Mouse (Mus musculus): ENCODE results near the gene Setd2. TPM values are rescaled to one million over a fixed set of nuclear protein-coding genes. Genes with fewer than 3 reads are reported as not detected.

The Setd2 gene
- polyA plus RNA-seq, 1 experiment from 2014 or later, result 48.8 TPM

DNA sequence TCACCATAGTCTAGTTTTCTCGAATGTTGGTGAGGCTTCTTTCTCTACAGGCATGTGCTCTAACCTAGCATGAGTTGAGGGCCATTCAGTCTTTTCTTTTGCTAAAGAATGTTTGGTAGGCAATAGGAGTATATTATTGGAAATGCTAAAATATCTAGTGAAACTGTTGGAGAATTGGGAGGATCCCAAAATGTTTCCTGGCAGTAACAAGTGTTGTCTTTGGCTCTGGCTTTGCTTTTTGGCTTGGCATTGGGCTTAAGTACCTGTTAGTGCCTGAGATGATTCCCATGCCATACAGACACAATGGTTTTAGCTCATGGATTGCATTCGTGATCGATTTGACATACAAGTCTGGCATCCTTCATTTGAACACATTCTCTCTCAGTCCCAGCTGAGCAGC is 79.1 kb downstream of the Setd2 start:
- ATAC-seq (ENCODE audit: low read depth) (no peak), DNase-seq (ENCODE audit: low spot score) (no peak)
- no peak overlapping the region for H3K27ac ChIP-seq (replicated peaks; ENCODE audit: low read depth, low read length)
- H3K9ac ChIP-seq (ENCODE audit: low read depth, low read length), result no peak overlapping the region
- no peak overlapping the region for H3K4me3 ChIP-seq (ENCODE audit: low read depth, low read length)
- H3K9me3 ChIP-seq (ENCODE audit: control insufficient read depth, low read length), result no peaks in the 10 kb centered on the region
- no peaks in the 10 kb centered on the region for H3K27me3 ChIP-seq (replicated peaks; ENCODE audit: control insufficient read depth, insufficient read depth, low read length)
- no peaks in the 10 kb centered on the region for H3K4me1 ChIP-seq (ENCODE audit: control insufficient read depth, insufficient read depth, low read length)
- H3K4me2 ChIP-seq (ENCODE audit: low read depth, low read length), result no peak overlapping the region
- H3K36me3 ChIP-seq (ENCODE audit: control insufficient read depth, insufficient read depth, low read length), result peaks cover 86% of the 10 kb centered on the region
- WGBS, result 91% methylated on average over 3 of the region's 3 CpGs

DNA sequence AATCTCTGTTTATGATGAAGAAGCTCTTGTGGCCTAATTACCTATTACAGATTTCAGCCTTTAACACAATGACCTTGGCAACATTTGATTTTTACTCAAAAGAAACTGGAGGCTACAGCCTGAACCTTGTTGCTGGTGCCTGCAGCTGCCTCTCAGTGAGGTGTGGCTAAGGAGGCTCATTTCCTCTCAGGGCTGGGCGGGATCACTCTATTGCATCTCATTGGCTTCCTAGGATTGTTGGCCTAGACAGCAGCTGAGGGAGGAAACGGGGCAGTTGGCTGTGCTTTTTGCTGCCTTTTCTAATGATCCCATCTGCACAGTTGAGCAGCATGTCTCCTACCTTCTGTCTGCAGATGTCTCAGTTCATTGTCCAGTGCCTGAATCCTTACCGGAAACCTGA is 84.7 kb downstream of the Setd2 start:
- ATAC-seq (ENCODE audit: low read depth) (no peak), DNase-seq (ENCODE audit: low spot score) (no peak)
- Histone ChIP-seq H3K9ac (ENCODE audit: low read depth, low read length) (no peak overlapping the region), H3K4me3 (ENCODE audit: low read depth, low read length) (no peak overlapping the region), H3K27ac (replicated peaks; ENCODE audit: low read depth, low read length) (no peak overlapping the region), H3K27me3 (replicated peaks; ENCODE audit: control insufficient read depth, insufficient read depth, low read length) (no peaks in the 10 kb centered on the region), H3K9me3 (ENCODE audit: control insufficient read depth, low read length) (no peaks in the 10 kb centered on the region), H3K4me1 (ENCODE audit: control insufficient read depth, insufficient read depth, low read length) (no peaks in the 10 kb centered on the region), H3K36me3 (ENCODE audit: control insufficient read depth, insufficient read depth, low read length) (peaks cover 86% of the 10 kb centered on the region), H3K4me2 (ENCODE audit: low read depth, low read length) (no peak overlapping the region)
- 82% methylated on average over 3 of the region's 3 CpGs for WGBS

DNA sequence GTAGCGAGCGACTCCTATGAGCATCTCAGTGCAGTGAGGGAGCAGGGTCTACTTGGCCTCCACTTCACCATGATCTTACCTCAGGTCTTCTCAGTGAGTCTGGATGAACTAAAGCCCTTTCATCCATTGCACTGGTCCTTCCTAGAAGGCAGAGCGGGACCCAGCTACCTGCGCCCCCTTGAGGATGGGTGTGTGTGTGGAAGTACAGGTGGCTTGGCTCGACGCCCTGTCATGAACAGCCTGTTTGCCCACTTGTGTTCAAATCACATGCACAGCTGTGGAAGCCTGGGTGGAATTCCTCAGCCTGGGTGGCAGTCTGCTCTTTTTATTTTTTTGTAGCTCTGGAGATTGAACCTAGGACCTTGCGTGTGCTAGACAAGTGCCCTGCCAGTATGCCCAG is 87.8 kb downstream of the Setd2 start:
- no peak overlapping the region for H3K27ac ChIP-seq (replicated peaks; ENCODE audit: low read depth, low read length)
- H3K4me2 ChIP-seq (ENCODE audit: low read depth, low read length), result no peak overlapping the region
- no peak for DNase-seq (ENCODE audit: low spot score)
- H3K27me3 ChIP-seq (replicated peaks; ENCODE audit: control insufficient read depth, insufficient read depth, low read length), result no peaks in the 10 kb centered on the region
- peaks cover 9% of the 10 kb centered on the region; the same call in 1 of the 2 replicates for H3K4me1 ChIP-seq (ENCODE audit: control insufficient read depth, insufficient read depth, low read length)
- no peak overlapping the region for H3K9ac ChIP-seq (ENCODE audit: low read depth, low read length)
- H3K36me3 ChIP-seq (ENCODE audit: control insufficient read depth, insufficient read depth, low read length), result peaks cover 68% of the 10 kb centered on the region
- no peak for ATAC-seq (ENCODE audit: low read depth)
- WGBS, result 85% methylated on average over 7 of the region's 7 CpGs
- H3K4me3 ChIP-seq (ENCODE audit: low read depth, low read length), result no peak overlapping the region
- H3K9me3 ChIP-seq (ENCODE audit: control insufficient read depth, low read length), result no peaks in the 10 kb centered on the region

DNA sequence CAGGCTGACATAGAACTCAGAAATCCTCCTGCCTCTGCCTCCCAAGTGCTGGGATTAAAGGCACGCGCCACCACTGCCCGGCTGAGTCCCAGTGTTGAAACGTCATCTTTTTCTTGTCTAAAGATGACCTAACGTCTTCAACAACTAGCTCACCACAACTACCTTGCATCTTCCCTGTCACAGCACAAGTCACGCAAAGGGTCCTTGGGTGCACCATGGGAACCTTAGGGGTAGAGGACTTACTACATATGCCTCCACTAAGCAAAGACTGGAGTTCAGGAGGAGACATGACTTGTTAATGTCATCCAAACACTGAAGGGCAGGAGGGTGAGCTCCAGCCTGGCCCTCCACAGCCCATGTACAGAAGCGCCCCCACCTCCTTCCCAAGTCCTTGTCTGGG is 88.3 kb downstream of the Setd2 start:
- no peaks in the 10 kb centered on the region for H3K9me3 ChIP-seq (ENCODE audit: control insufficient read depth, low read length)
- DNase-seq (ENCODE audit: low spot score) (no peak), ATAC-seq (ENCODE audit: low read depth) (no peak)
- no peak overlapping the region for H3K27ac ChIP-seq (replicated peaks; ENCODE audit: low read depth, low read length)
- H3K4me2 ChIP-seq (ENCODE audit: low read depth, low read length), result no peak overlapping the region
- H3K4me3 ChIP-seq (ENCODE audit: low read depth, low read length), result no peak overlapping the region
- H3K36me3 ChIP-seq (ENCODE audit: control insufficient read depth, insufficient read depth, low read length), result peaks cover 63% of the 10 kb centered on the region
- no peak overlapping the region for H3K9ac ChIP-seq (ENCODE audit: low read depth, low read length)
- 96% methylated on average over 7 of the region's 7 CpGs for WGBS
- H3K4me1 ChIP-seq (ENCODE audit: control insufficient read depth, insufficient read depth, low read length), result peaks cover 9% of the 10 kb centered on the region; the same call in 1 of the 2 replicates
- no peaks in the 10 kb centered on the region for H3K27me3 ChIP-seq (replicated peaks; ENCODE audit: control insufficient read depth, insufficient read depth, low read length)

DNA sequence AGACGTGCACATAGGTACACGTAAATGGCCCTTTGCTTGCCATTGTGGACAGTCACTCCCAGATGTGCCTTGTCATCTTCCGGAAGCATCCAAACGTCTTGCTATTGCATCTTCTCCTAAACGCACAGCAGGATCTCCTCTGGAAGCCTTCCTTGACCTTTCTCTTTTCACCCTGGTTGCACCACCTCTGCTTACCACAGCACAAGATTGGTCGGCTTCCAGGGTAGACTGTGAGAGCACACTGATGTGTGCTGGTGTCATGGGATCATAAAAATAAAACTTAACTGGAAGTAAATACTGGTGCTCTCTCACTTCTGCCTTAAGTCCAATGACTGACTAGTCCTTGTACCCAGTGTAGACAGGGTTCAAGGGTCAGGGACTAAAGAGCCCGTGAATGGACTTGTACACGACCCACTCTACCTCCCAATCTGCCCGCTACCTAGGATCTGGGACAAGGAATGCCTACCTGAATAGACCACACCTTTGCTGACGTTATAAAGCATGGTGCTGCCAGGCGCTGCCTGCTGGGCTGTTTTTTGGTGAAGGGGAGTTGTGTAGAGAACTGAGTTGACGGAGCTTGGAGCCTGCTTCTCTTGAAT is 90.3 kb downstream of the Setd2 start:
- 83% methylated on average over 12 of the region's 12 CpGs for WGBS
- Histone ChIP-seq H3K27ac (replicated peaks; ENCODE audit: low read depth, low read length) (no peak overlapping the region), H3K4me3 (ENCODE audit: low read depth, low read length) (no peak overlapping the region), H3K9ac (ENCODE audit: low read depth, low read length) (no peak overlapping the region), H3K36me3 (ENCODE audit: control insufficient read depth, insufficient read depth, low read length) (peaks cover 48% of the 10 kb centered on the region), H3K27me3 (replicated peaks; ENCODE audit: control insufficient read depth, insufficient read depth, low read length) (no peaks in the 10 kb centered on the region), H3K4me1 (ENCODE audit: control insufficient read depth, insufficient read depth, low read length) (peaks cover 9% of the 10 kb centered on the region; the same call in 1 of the 2 replicates), H3K4me2 (ENCODE audit: low read depth, low read length) (peak overlapping the region; percentile 93), H3K9me3 (ENCODE audit: control insufficient read depth, low read length) (no peaks in the 10 kb centered on the region)
- ATAC-seq (ENCODE audit: low read depth) (no peak), DNase-seq (ENCODE audit: low spot score) (no peak)

DNA sequence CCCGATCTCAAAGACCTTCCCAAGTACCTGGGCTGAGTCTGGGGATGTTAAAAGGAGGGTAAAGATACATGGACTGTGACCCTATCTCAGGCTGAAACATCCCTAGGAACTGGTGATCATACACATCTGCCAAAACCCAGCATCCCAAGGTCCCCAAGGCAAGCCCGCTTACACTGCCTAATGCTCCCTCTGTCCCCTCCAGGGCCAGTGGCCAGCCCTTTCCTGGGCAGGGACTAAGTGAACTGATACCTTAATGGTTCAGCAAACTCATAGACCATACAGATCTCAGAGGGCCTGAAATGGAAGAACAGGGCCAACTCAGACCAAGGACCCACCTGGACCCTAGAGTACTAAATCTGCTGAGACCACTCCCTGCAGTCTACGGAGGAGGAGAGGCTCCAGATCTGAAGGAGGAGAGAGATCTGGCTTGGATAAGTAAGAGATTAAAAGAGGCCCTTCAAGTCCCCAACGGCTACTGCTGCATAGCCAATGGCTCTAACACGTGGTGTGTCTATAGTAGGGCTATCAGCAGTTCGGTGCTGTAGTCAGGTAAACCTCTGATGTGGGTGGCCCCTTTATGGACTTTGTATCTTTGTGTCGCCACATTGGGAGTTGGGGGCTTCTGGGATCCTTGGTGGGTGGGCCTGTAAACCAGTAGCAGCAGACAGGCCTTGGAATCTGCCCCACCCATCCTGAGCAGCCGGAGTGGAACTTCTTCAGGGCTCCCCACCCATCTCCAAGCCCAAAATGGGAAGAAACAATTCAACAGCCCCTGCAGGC is 91.2 kb downstream of the Setd2 start:
- ATAC-seq (ENCODE audit: low read depth), result no peak
- no peaks in the 10 kb centered on the region for H3K27me3 ChIP-seq (replicated peaks; ENCODE audit: control insufficient read depth, insufficient read depth, low read length)
- H3K27ac ChIP-seq (replicated peaks; ENCODE audit: low read depth, low read length), result peak overlapping the region; percentile 90
- WGBS, result 38% methylated on average over 8 of the region's 8 CpGs
- peak overlapping the region; percentile 50 for H3K4me3 ChIP-seq (ENCODE audit: low read depth, low read length)
- peaks cover 9% of the 10 kb centered on the region; the same call in 1 of the 2 replicates for H3K4me1 ChIP-seq (ENCODE audit: control insufficient read depth, insufficient read depth, low read length)
- peak overlapping the region; percentile 72 for H3K9ac ChIP-seq (ENCODE audit: low read depth, low read length)
- no peaks in the 10 kb centered on the region for H3K9me3 ChIP-seq (ENCODE audit: control insufficient read depth, low read length)
- peak; percentile 17 for DNase-seq (ENCODE audit: low spot score)
- peak overlapping the region; percentile 93 for H3K4me2 ChIP-seq (ENCODE audit: low read depth, low read length)
- peaks cover 39% of the 10 kb centered on the region for H3K36me3 ChIP-seq (ENCODE audit: control insufficient read depth, insufficient read depth, low read length)

DNA sequence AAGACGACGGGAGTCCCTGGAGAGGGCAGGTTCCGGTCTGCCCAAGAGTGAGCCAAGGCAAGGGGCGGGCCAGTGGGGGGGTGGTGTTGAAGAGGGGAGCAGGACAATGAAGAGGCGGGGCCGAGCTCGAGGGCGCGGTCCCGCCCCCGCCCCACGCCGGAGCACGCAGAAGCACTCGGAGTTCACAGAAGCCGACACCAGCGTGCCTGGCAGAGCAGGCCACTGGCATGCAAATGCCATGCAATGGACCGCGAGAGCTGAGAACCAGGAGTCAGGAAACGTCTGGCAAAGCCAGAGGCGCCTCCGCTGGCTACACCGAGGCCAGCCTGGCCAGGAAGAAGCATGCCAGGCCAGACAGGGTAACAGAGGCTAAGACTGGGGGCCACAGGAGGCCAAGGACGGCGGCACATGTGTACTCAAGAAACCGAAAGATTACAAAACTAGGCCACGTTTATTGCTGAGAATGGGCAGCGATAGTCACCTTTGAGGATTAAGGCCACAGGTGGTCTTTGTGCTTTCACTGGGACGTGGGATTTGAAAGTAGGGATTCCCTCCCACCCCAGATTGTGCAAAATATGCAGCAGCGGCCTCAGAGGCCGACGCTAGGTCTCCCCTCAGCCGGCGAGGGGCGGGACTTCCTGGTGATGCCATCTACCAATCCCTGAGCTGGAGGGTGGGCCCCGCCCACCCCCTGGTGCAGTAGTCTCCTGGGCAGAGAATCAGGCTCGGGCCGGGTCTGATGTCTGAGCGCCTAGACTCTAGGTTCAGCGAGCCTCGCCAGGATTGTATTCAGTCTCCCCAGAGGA is 92.2 kb downstream of the Setd2 start, which contains the start of gene Nradd:
Gene Nradd, minus strand, starts transcription at position 92 of the 806 bp plus-strand sequence.
- peaks cover 9% of the 10 kb centered on the region; the same call in 1 of the 2 replicates for H3K4me1 ChIP-seq (ENCODE audit: control insufficient read depth, insufficient read depth, low read length)
- H3K36me3 ChIP-seq (ENCODE audit: control insufficient read depth, insufficient read depth, low read length), result peaks cover 30% of the 10 kb centered on the region
- ATAC-seq (ENCODE audit: low read depth), result peak; percentile 96
- H3K27ac ChIP-seq (replicated peaks; ENCODE audit: low read depth, low read length), result peak within 1 kb of the TSS; percentile 90
- DNase-seq (ENCODE audit: low spot score), result peak; percentile 98
- H3K9ac ChIP-seq (ENCODE audit: low read depth, low read length), result peak within 1 kb of the TSS; percentile 72
- H3K9me3 ChIP-seq (ENCODE audit: control insufficient read depth, low read length), result no peaks in the 10 kb centered on the region
- peak within 1 kb of the TSS; percentile 93 for H3K4me2 ChIP-seq (ENCODE audit: low read depth, low read length)
- peak within 1 kb of the TSS; percentile 50 for H3K4me3 ChIP-seq (ENCODE audit: low read depth, low read length)
- H3K27me3 ChIP-seq (replicated peaks; ENCODE audit: control insufficient read depth, insufficient read depth, low read length), result no peaks in the 10 kb centered on the region
- under 1% methylated on average over 37 of the region's 41 CpGs for WGBS

DNA sequence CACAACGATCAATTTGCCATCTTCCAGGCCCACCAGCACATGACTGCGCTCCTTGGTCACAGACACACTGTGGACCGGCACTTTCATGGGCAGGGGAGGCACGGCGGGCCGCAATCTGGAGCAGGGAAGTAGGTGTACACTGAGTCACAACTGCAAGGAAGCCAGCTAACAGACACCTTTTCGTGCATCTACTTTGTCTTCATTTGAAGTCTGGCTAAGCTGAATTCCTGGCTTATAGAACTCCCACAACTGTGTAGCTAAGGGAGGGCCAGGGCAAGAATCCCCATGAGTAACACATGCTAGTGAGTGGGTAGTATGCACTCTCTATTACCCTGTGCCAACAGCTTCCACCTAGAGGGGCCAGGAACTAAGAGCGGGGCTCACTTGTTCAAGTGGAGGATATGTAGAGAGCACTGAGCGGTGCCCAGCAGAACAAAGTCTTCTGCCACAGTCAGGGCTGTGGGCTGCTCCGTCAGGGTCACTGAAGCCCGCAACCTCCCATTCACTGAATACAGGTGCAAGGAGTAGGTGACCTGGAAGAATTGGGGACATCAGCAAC is 93.0 kb downstream of the Setd2 start:
- no peaks in the 10 kb centered on the region for H3K27me3 ChIP-seq (replicated peaks; ENCODE audit: control insufficient read depth, insufficient read depth, low read length)
- 70% methylated on average over 11 of the region's 11 CpGs for WGBS
- DNase-seq (ENCODE audit: low spot score) (no peak), ATAC-seq (ENCODE audit: low read depth) (no peak)
- peaks cover 21% of the 10 kb centered on the region for H3K36me3 ChIP-seq (ENCODE audit: control insufficient read depth, insufficient read depth, low read length)
- peak overlapping the region; percentile 93 for H3K4me2 ChIP-seq (ENCODE audit: low read depth, low read length)
- no peaks in the 10 kb centered on the region for H3K9me3 ChIP-seq (ENCODE audit: control insufficient read depth, low read length)
- peak overlapping the region; percentile 66; the same call in 1 of the 2 replicates for H3K27ac ChIP-seq (replicated peaks; ENCODE audit: low read depth, low read length)
- peak overlapping the region; percentile 72 for H3K9ac ChIP-seq (ENCODE audit: low read depth, low read length)
- peaks cover 9% of the 10 kb centered on the region; the same call in 1 of the 2 replicates for H3K4me1 ChIP-seq (ENCODE audit: control insufficient read depth, insufficient read depth, low read length)
- H3K4me3 ChIP-seq (ENCODE audit: low read depth, low read length), result peak overlapping the region; percentile 50

Data from embryonic facial prominence, embryonic 14.5 days (tissue).